Mouse (Mus musculus) heart, embryonic 16.5 days (tissue): ENCODE results near the gene Rhd. TPM values are rescaled to one million over a fixed set of nuclear protein-coding genes. Genes with fewer than 3 reads are reported as not detected.

Experiments used
- polyA plus RNA-seq: library from polyadenylated mRNA; unstranded; fragments of >200 nt; fragmentation: Nextera tagmentation; extraction: Ambion mirVana; gene quantifications from 2 replicates; pipeline ENCODE4 v1.2.1, GENCODE M21; 2015

The Rhd gene
- polyA plus RNA-seq, 1 experiment from 2014 or later = 4.3 TPM

Other genes starting within 250 kb of the Rhd start
- 4.4 and 5.1 TPM in 2 replicates for gene Man1c1, start 160.2 kb upstream of the Rhd start, polyA plus RNA-seq
- gene Ldlrap1, start 96.5 kb upstream of the Rhd start, polyA plus RNA-seq = 14.7 and 15.8 TPM in 2 replicates
- gene Maco1, start 11.2 kb upstream of the Rhd start, polyA plus RNA-seq = 23.1 and 25.3 TPM in 2 replicates
- gene Tmem50a, start 50.5 kb downstream of the Rhd start, polyA plus RNA-seq = 143 and 150 TPM in 2 replicates
- gene Rsrp1, start 59.1 kb downstream of the Rhd start, polyA plus RNA-seq = 399 and 472 TPM in 2 replicates
- gene Syf2, start 66.4 kb downstream of the Rhd start, polyA plus RNA-seq = 49.1 and 78.9 TPM in 2 replicates